Mouse (Mus musculus): ENCODE data around the gene Stag1. TPM values are rescaled to one million over a fixed set of nuclear protein-coding genes. Genes with fewer than 3 reads are reported as not detected.

The Stag1 gene
- total RNA-seq, 4 experiments from 2014 or later, result 19.2 to 22.6 (median 20.8) TPM

DNA sequence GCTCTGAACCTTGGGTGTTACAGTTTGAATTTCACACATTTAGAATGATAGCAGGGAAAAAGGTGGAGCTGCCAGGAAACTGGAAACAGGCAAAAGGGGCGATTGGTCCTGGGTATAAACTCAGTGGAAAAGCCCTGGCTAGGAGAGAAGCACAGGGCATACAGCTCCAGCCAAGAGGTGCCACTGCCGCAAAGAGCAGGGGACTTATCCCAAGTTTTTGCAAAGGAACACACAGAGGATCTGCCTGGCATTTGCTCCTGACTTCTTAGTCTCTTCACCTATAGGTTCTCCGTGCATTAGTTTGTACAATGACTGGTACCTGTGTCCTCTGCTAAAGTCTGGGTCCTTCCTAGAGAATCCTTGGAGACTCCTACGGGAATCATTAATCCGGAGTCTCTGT, 5.6 kb downstream of the Stag1 start:
- no peak for DNase-seq (ENCODE audit: low spot score in 2 of 2)

- DNase-seq (ENCODE audit: low spot score in 2 of 2), result no peak
Observed at GRCm38 (mm10) chr9:100605522-100605921, 7.9 kb downstream of the Stag1 start.

DNA sequence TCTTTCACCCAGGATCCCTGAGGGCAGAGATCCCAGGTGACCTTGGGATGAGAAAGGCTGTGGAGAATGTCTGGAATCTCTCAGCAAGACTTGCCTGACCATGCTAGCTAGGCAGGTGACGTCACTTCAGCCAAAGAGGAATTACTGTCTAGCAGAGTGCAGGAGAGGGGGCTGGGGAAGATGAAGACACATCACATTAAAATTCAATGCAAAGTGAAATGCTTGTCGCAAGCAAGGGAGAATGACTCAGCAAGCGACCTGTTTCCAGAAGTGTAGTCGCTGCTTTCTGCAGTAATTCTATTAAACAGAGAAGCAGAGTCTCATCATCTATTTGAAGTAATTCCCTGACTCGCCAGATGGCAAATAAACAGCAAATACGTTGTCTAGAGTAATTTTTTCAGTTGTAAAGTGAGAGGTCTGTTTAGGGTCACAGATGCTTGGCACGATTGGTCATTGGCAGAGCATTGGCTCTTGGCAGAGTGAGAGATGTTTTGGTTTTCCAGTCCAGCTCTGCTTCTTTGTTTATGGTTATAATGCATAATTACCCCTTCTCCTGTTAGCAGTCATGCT, 8.5 kb downstream of the Stag1 start:
- no peak for DNase-seq (ENCODE audit: low spot score in 2 of 2)

GRCm38 (mm10) chr9:100613501-100614071, 16.0 kb downstream of the Stag1 start:
- no peak for DNase-seq (ENCODE audit: low spot score in 2 of 2)

DNA sequence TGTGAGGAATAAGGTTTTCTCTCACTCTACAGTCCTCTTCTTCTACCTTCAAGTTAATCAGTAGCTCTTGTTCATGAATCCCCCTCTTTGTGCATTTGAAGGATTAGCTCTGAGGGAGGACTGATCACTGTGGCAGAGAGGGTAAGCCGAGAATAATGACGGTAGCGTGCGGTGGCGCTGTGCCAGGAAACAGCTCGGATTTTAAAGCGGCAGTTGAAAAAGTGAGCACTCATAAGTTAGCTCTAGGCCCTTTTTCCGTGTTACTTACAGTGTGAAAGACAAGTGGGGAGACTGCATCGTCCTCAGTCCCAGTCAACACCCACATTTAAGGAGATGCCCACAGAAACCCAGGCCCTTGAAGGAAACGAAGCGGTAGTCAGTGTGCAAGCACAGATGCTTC, 19.3 kb downstream of the Stag1 start:
- no peak for DNase-seq (ENCODE audit: low spot score in 2 of 2)

- no peak for DNase-seq (ENCODE audit: low spot score in 2 of 2)
Observed at GRCm38 (mm10) chr9:100626258-100626657, 28.7 kb downstream of the Stag1 start.

GRCm38 (mm10) chr9:100640754-100641153, 43.2 kb downstream of the Stag1 start:
- DNase-seq (ENCODE audit: low spot score in 2 of 2), result no peak

- DNase-seq (ENCODE audit: low spot score in 2 of 2), result no peak
Observed at GRCm38 (mm10) chr9:100641391-100642085, 43.9 kb downstream of the Stag1 start.

GRCm38 (mm10) chr9:100642186-100642839, 44.7 kb downstream of the Stag1 start:
- no peak for DNase-seq (ENCODE audit: low spot score in 2 of 2)

DNA sequence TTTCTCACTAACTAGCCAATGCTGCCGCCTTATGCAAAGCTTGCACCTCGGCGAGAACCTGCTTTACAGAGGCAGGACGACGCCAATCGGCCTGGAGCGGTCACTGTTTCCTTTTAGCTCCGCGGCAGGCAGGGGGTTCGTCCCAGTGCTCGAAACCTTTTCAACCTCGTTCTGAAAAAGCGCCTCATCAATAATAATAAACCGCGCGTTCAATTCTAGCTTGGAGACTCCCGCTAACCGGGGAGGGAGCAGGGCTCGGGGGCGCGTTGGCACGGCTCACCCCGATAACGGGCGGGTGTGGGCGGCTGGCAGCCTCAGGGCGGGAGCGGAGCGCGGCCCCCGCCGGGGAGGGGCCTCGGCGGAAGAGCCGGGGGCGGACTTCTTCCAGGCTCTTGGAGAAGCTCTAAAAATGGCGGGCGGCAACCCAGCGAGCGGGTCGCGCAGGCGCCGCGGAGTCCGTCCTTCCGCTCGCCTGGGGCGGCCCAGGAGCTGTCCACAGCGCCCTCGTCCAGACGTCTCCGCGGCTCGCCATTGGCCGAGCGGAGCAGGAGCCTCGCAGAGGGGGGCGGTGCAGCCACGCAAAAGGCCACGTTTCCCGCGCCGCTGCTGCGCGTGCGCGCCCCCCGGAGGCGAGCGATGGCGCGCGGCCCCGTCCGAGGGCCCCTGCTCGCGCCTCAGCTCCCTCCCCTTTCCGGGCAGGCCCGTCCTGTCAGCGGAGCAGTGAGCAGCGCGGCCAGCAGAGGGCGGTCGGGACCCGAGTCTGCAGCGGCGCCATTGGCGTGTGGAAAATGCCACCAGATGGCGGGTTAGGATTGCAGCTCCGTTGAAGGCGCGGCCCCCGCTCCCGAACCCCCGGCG, 45.5 kb downstream of the Stag1 start:
- peak; percentile 99 for DNase-seq (ENCODE audit: low spot score in 2 of 2)

- peak; percentile 53 to 63 for DNase-seq (ENCODE audit: low spot score in 2 of 2)
Observed at GRCm38 (mm10) chr9:100644071-100644771, 46.6 kb downstream of the Stag1 start.

GRCm38 (mm10) chr9:100645026-100645940, 47.7 kb downstream of the Stag1 start:
- DNase-seq (ENCODE audit: low spot score in 2 of 2), result no peak

GRCm38 (mm10) chr9:100646276-100646675, 48.7 kb downstream of the Stag1 start:
- DNase-seq (ENCODE audit: low spot score in 2 of 2), result no peak

- no peak for DNase-seq (ENCODE audit: low spot score in 2 of 2)
Observed at GRCm38 (mm10) chr9:100647774-100648323, 50.3 kb downstream of the Stag1 start.

DNA sequence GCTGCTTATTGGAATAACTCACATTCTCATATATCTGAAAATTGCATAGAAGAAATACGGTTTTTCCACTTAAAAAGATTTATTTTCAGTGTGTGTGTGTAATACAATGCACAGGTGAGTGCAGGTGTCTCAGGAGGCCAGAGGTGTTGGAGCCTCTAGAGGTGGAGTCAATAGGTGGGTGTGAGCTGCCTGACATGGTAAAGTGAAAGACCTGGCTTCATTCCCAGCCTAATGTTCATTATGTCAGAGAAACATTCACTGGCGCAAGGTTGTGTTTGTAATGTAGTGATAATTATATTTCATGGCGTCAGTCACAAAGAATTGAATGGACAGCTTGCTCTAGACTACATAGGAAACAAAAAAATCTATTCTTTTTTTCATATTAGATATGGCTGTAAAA, 56.5 kb downstream of the Stag1 start:
- DNase-seq (ENCODE audit: low spot score in 2 of 2), result no peak

GRCm38 (mm10) chr9:100656058-100656457, 58.5 kb downstream of the Stag1 start:
- no peak for DNase-seq (ENCODE audit: low spot score in 2 of 2)

DNA sequence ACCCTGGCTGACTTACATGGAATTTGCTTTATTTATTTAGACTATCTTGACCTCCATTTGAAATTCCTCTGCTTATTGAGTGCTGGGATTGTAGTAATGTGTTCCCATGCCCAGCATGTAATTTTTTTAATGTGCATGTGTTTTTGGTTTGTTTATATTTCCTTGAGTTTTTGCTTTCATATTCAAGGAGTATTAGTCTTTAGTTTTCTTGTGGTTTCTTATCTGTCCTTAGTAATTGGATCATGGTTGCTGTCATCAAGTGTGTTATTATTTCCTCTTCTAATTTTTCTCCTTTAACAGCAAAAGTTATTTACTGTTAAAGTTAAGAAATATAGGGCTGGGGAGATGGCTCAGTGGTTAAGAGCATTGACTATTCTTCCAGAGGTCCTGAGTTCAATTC, 63.0 kb downstream of the Stag1 start:
- no peak for DNase-seq (ENCODE audit: low spot score in 2 of 2)

DNA sequence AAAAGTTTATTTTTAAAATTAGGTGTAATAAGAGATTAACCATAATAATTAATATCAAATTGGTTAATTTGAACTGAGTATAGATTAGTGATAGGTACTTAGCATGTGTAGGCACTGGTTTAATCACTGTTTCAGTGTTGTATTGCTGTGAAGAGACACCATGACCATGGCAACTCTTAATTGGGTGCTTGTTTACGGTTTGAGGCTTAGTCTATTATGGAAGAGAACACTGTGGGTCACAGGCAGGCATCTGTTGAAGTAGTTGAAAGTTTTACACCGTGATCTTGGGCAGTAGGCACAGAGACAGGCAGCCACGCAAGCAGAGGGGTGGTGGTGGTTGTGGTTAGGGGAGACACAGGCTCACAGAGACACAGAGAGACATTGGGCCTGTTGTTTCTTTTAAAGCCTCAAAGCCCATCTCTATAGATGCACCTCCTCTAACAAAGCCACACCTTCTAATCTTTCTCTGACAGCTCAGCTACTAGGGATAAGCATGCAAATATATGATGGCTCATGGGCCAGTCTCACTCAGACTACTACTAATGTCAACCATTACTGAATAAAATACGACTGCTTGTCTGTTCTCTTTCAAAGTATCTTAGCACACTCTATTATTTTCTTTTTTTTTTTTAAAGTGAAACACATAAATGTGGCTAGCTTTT, 66.0 kb downstream of the Stag1 start:
- no peak for DNase-seq (ENCODE audit: low spot score in 2 of 2)

DNA sequence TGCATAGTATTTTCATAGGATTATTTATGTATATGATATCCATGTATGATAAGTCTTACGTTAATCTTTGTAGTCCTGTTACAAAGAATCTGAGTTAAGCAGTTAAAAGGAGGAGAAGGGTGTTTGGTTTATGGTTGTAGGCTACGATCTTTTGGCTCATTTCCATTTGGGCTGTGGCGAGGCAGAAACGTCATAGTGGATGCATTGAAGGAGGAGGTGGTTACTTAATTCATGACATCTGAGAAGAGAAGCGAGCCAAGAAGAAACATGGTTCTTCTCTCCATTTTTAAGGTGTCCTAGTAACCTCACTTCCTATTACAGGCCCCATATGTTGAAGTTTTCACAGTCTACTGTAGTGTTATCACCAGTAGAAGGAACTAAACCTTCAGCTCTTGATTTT, 72.6 kb downstream of the Stag1 start:
- DNase-seq (ENCODE audit: low spot score in 2 of 2), result no peak

Measured in gastrocnemius, adult 8-10 months (tissue).